Mouse (Mus musculus) myocyte (in vitro differentiated cells): ENCODE results near the gene Sult5a1.

Source experiments
- MYOD1 ChIP-seq, 3 experiments: IDR thresholded peaks; one replicate each; pipeline ENCODE4 v1.6.1; 2011; ENCODE audit warnings: control low read depth in 2 of 3, low read depth in 2 of 3, mild to moderate bottlenecking in 2 of 3, moderate library complexity in 1 of 3; ENCODE audit not compliant: insufficient read length in 2 of 3, control insufficient read depth in 1 of 3
- POLR2A ChIP-seq: IDR thresholded peaks from one replicate; pipeline ENCODE4 v1.6.1; 2011; ENCODE audit warnings: low read depth, mild to moderate bottlenecking, control low read depth, moderate library complexity; ENCODE audit not compliant: insufficient read length
- REST ChIP-seq: IDR thresholded peaks from one replicate; pipeline ENCODE4 v1.6.1; 2011; ENCODE audit warnings: mild to moderate bottlenecking, control low read depth, moderate library complexity; ENCODE audit not compliant: insufficient read depth, insufficient read length

DNA sequence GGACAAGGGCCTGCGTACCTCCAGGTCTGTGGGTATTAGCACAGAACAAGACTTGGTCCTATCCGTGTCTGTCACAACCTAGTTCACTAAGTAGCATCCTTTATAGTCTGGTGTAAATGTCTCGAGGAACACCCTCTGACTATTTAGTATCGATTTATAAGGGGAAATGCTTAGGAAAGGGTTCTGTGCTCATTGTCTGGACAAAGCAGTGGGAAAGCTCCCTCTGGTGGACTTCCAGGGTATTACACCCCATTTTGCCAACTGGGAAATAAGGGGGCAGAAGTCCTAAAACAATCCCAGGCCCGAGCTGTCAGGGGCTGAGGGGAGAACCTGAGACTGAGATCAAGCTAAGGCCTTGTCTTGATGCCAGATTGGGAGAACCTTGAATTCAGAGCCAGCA is 44.2 kb upstream of the Sult5a1 start:
- TF ChIP-seq REST = no peak
- TF ChIP-seq POLR2A = no peak
- TF ChIP-seq MYOD1 (IDR thresholded peaks at IDR 0.05; ENCODE audit: control insufficient read depth in 1 of 3, insufficient read length in 2 of 3, low read depth in 2 of 3) = no peak
